Mouse (Mus musculus): ENCODE data around the gene Icam1. TPM values are rescaled to one million over a fixed set of nuclear protein-coding genes. Genes with fewer than 3 reads are reported as not detected.

The Icam1 gene
- polyA plus RNA-seq, 1 experiment, result 372 TPM

- H3K4me3 ChIP-seq (replicated peaks; ENCODE audit: extremely low read depth, low read depth, low read length), result peak overlapping the region; percentile 89
- DNase-seq, result peak; percentile 61
- WGBS, result 5% methylated on average over 17 of the region's 17 CpGs
- peaks cover 28% of the 10 kb centered on the region for H3K4me1 ChIP-seq (ENCODE audit: control insufficient read depth, insufficient read depth, low read length)
- no peak for TF ChIP-seq CTCF (IDR thresholded peaks at IDR 0.05; ENCODE audit: insufficient read depth, low read length)
- 0 out of 2 replicates have a peak, but pooled peaks have one; percentile 6 for TF ChIP-seq POLR2A (IDR thresholded peaks at IDR 0.05; ENCODE audit: borderline replicate concordance, extremely low read depth, low read depth, low read length)
These were observed 769 bp downstream of the Icam1 start for GRCm38 (mm10) chr9:21016331-21017176.

GRCm38 (mm10) chr9:21017177-21017575, 1.4 kb downstream of the Icam1 start:
- DNase-seq, result no peak
- Histone ChIP-seq H3K4me1 (ENCODE audit: control insufficient read depth, insufficient read depth, low read length) (peaks cover 26% of the 10 kb centered on the region), H3K4me3 (replicated peaks; ENCODE audit: extremely low read depth, low read depth, low read length) (peak overlapping the region; percentile 57)
- WGBS, result 18% methylated on average over 4 of the region's 4 CpGs
- no peak for TF ChIP-seq CTCF (IDR thresholded peaks at IDR 0.05; ENCODE audit: insufficient read depth, low read length)
- 0 out of 2 replicates have a peak, but pooled peaks have one; percentile 6 for TF ChIP-seq POLR2A (IDR thresholded peaks at IDR 0.05; ENCODE audit: borderline replicate concordance, extremely low read depth, low read depth, low read length)

- Histone ChIP-seq H3K4me1 (ENCODE audit: control insufficient read depth, insufficient read depth, low read length) (peaks cover 23% of the 10 kb centered on the region), H3K4me3 (replicated peaks; ENCODE audit: extremely low read depth, low read depth, low read length) (no peak overlapping the region)
- DNase-seq, result no peak
- TF ChIP-seq CTCF (IDR thresholded peaks at IDR 0.05; ENCODE audit: insufficient read depth, low read length) (no peak), POLR2A (IDR thresholded peaks at IDR 0.05; ENCODE audit: borderline replicate concordance, extremely low read depth, low read depth, low read length) (no peak; the same call in 1 of the 2 replicates)
- 57% methylated on average over 2 of the region's 2 CpGs for WGBS
These were observed 2.8 kb downstream of the Icam1 start for GRCm38 (mm10) chr9:21018600-21018999.

- TF ChIP-seq CTCF (IDR thresholded peaks at IDR 0.05; ENCODE audit: insufficient read depth, low read length) (no peak), POLR2A (IDR thresholded peaks at IDR 0.05; ENCODE audit: borderline replicate concordance, extremely low read depth, low read depth, low read length) (no peak)
- Histone ChIP-seq H3K4me3 (replicated peaks; ENCODE audit: extremely low read depth, low read depth, low read length) (no peak overlapping the region), H3K4me1 (ENCODE audit: control insufficient read depth, insufficient read depth, low read length) (peaks cover 17% of the 10 kb centered on the region)
- WGBS, result 71% methylated on average over 3 of the region's 3 CpGs
- DNase-seq, result no peak
These were observed 5.6 kb downstream of the Icam1 start for GRCm38 (mm10) chr9:21021363-21021762.

- Histone ChIP-seq H3K4me1 (ENCODE audit: control insufficient read depth, insufficient read depth, low read length) (peaks cover 14% of the 10 kb centered on the region), H3K4me3 (replicated peaks; ENCODE audit: extremely low read depth, low read depth, low read length) (no peak overlapping the region)
- WGBS, result 41% methylated on average over 6 of the region's 6 CpGs
- DNase-seq, result peak; percentile 53
- no peak for TF ChIP-seq POLR2A (IDR thresholded peaks at IDR 0.05; ENCODE audit: borderline replicate concordance, extremely low read depth, low read depth, low read length)
- TF ChIP-seq CTCF (IDR thresholded peaks at IDR 0.05; ENCODE audit: insufficient read depth, low read length), result no peak
These were observed 6.5 kb downstream of the Icam1 start for GRCm38 (mm10) chr9:21022288-21022687.

- TF ChIP-seq CTCF (IDR thresholded peaks at IDR 0.05; ENCODE audit: insufficient read depth, low read length), result 0 out of 2 replicates have a peak, but pooled peaks have one; percentile 5
- TF ChIP-seq POLR2A (IDR thresholded peaks at IDR 0.05; ENCODE audit: borderline replicate concordance, extremely low read depth, low read depth, low read length), result no peak
- Histone ChIP-seq H3K4me3 (replicated peaks; ENCODE audit: extremely low read depth, low read depth, low read length) (no peak overlapping the region), H3K4me1 (ENCODE audit: control insufficient read depth, insufficient read depth, low read length) (peaks cover 12% of the 10 kb centered on the region)
- no peak for DNase-seq
- WGBS, result 78% methylated on average over 1 of the region's 1 CpGs
These were observed 6.9 kb downstream of the Icam1 start for GRCm38 (mm10) chr9:21022726-21023125.

GRCm38 (mm10) chr9:21025258-21025810, 9.5 kb downstream of the Icam1 start:
- TF ChIP-seq CTCF (IDR thresholded peaks at IDR 0.05; ENCODE audit: insufficient read depth, low read length) (no peak), POLR2A (IDR thresholded peaks at IDR 0.05; ENCODE audit: borderline replicate concordance, extremely low read depth, low read depth, low read length) (peak; percentile 69; the same call in 1 of the 2 replicates)
- Histone ChIP-seq H3K4me1 (ENCODE audit: control insufficient read depth, insufficient read depth, low read length) (peaks cover 14% of the 10 kb centered on the region), H3K4me3 (replicated peaks; ENCODE audit: extremely low read depth, low read depth, low read length) (peak overlapping the region; percentile 65)
- 54% methylated on average over 19 of the region's 19 CpGs for WGBS
- peak; percentile 77 for DNase-seq

- WGBS, result 59% methylated on average over 12 of the region's 12 CpGs
- TF ChIP-seq CTCF (IDR thresholded peaks at IDR 0.05; ENCODE audit: insufficient read depth, low read length), result no peak
- TF ChIP-seq POLR2A (IDR thresholded peaks at IDR 0.05; ENCODE audit: borderline replicate concordance, extremely low read depth, low read depth, low read length), result no peak
- Histone ChIP-seq H3K4me3 (replicated peaks; ENCODE audit: extremely low read depth, low read depth, low read length) (peak overlapping the region; percentile 22), H3K4me1 (ENCODE audit: control insufficient read depth, insufficient read depth, low read length) (peaks cover 8% of the 10 kb centered on the region)
- peak; percentile 51 for DNase-seq
These were observed 11.1 kb downstream of the Icam1 start for GRCm38 (mm10) chr9:21026849-21027248.

GRCm38 (mm10) chr9:21027774-21028290, 12.0 kb downstream of the Icam1 start:
- DNase-seq, result no peak
- H3K4me3 ChIP-seq (replicated peaks; ENCODE audit: extremely low read depth, low read depth, low read length), result no peak overlapping the region
- TF ChIP-seq CTCF (IDR thresholded peaks at IDR 0.05; ENCODE audit: insufficient read depth, low read length), result no peak
- no peak for TF ChIP-seq POLR2A (IDR thresholded peaks at IDR 0.05; ENCODE audit: borderline replicate concordance, extremely low read depth, low read depth, low read length)
- peaks cover 12% of the 10 kb centered on the region for H3K4me1 ChIP-seq (ENCODE audit: control insufficient read depth, insufficient read depth, low read length)
- 61% methylated on average over 8 of the region's 8 CpGs for WGBS
